In the genomic region with DNA sequence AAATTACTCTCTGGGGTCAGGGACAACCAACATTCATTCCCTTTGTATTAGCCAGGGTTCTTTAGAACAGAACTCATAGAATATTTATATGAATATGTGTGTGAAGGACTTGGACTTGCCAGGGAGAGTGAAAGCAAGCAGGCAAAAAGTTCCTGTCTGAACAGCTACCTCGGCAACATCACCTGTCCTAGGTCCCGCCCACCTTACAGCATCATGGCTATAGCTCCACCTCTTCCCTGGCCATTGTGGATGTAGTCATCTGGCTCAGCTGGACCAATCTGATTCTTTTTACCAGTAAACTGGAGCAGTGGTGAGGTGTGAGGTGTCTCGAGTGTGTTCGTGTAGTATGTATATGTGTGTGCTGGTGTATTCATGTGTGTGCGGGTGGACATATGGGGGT, we compare ENCODE assay signal across 19 mouse cellular contexts. TPM values are rescaled to one million over a fixed set of nuclear protein-coding genes. Genes with fewer than 3 reads are reported as not detected.
"Had no signal": no experiment of that assay in that cellular context is flagged by ENCODE, and none has a peak within 500 bp of the region (broad histone marks: within the 10 kb centered on the region; RNA-seq: fewer than 3 reads in every experiment).

No protein-coding gene starts in this region.

- H3K9ac ChIP-seq: liver, postnatal 0 days; lung, embryonic 15.5 days; midbrain, embryonic 12.5 days; neural tube, embryonic 12.5 days; stomach, embryonic 15.5 days had no signal

- ATAC-seq: liver, postnatal 0 days; lung, postnatal 0 days; midbrain, embryonic 16.5 days had no signal

- H3K27me3 ChIP-seq: lung, embryonic 15.5 days; neural tube, embryonic 12.5 days; stomach, embryonic 15.5 days had no signal

- DNase-seq: liver, postnatal 0 days; lung, adult 2 months; lung, postnatal 4 days; midbrain, embryonic 14.5 days; right cerebral cortex, postnatal 14 days; thymus, adult 18-20 months; thymus, postnatal 14 days; thymus, postnatal 36 days had no signal

- H3K27ac ChIP-seq: lung, embryonic 15.5 days; midbrain, embryonic 10.5 days; midbrain, embryonic 12.5 days; neural tube, embryonic 12.5 days; stomach, embryonic 15.5 days had no signal

- H3K4me3 ChIP-seq: lung, embryonic 15.5 days; midbrain, embryonic 10.5 days; midbrain, embryonic 12.5 days; neural tube, embryonic 12.5 days; stomach, embryonic 15.5 days had no signal

- H3K36me3 ChIP-seq: lung, embryonic 15.5 days; midbrain, embryonic 10.5 days; midbrain, embryonic 12.5 days; neural tube, embryonic 12.5 days; stomach, embryonic 15.5 days had no signal

- H3K4me2 ChIP-seq: lung, embryonic 15.5 days; midbrain, embryonic 12.5 days; neural tube, embryonic 12.5 days; stomach, embryonic 15.5 days had no signal

- H3K9me3 ChIP-seq: lung, embryonic 15.5 days; midbrain, embryonic 10.5 days; midbrain, embryonic 12.5 days; neural tube, embryonic 12.5 days; stomach, embryonic 15.5 days had no signal

RNA-seq across cellular contexts. Expression of a gene that starts 34.2 kb away (rescaled TPM):
- total RNA-seq: megakaryocyte, adult 5-6 weeks; monocyte, adult 5-6 weeks had no signal
- polyA plus RNA-seq: neural tube, embryonic 14.5 days had no signal

RNA-seq across cellular contexts. Expression of a gene that starts 52.6 kb away (rescaled TPM):
- total RNA-seq: megakaryocyte, adult 5-6 weeks; monocyte, adult 5-6 weeks; neutrophil, adult 5-6 weeks had no signal
- polyA plus RNA-seq: liver, postnatal 0 days had no signal
